Mouse (Mus musculus): Measurements from ENCODE around the gene Ifitm5. TPM values are rescaled to one million over a fixed set of nuclear protein-coding genes. Genes with fewer than 3 reads are reported as not detected.
A peak's percentile ranks its signal among the peaks of the same experiment; 100 is the strongest.

Ifitm5 gene
- 30.9 and 34.4 TPM in 2 replicates for polyA plus RNA-seq (2012; rRNA removed)
- polyA plus RNA-seq (2014; fragmentation: Nextera tagmentation; extraction: Ambion mirVana) = 32.3 and 44.3 TPM in 2 replicates

GRCm38 (mm10) chr7:140949824-140950530 lies at the start of gene Ifitm5:
TSS of gene Ifitm5 (minus strand) at chr7:140950291.
- Histone ChIP-seq H3K4me3 (replicated peaks; ENCODE audit: low read length) (no peak within 1 kb of the TSS), H3K4me1 (ENCODE audit: control insufficient read depth, insufficient read depth, low read length) (peaks cover 47% of the 10 kb centered on the region), H3K27me3 (ENCODE audit: control insufficient read depth, insufficient read depth, low read length) (no peaks in the 10 kb centered on the region), H3K4me2 (replicated peaks; ENCODE audit: low read depth, low read length, severe bottlenecking) (0 out of 2 replicates have a peak within 1 kb of the TSS, but pooled peaks have one; percentile 17), H3K9ac (ENCODE audit: low read depth, low read length, severe bottlenecking) (peak within 1 kb of the TSS; percentile 3; the same call in 1 of the 2 replicates), H3K36me3 (ENCODE audit: control insufficient read depth, insufficient read depth, low read length) (peaks cover 62% of the 10 kb centered on the region), H3K27ac (replicated peaks; ENCODE audit: low read depth, low read length) (peak within 1 kb of the TSS; percentile 49), H3K9me3 (ENCODE audit: control insufficient read depth, low read length) (no peaks in the 10 kb centered on the region)
- WGBS = 70% methylated on average over 16 of the region's 16 CpGs
- ATAC-seq (ENCODE audit: low FRiP score, low read depth) (no peak), DNase-seq (ENCODE audit: low spot score) (no peak)
- TF ChIP-seq POLR2A (IDR thresholded peaks at IDR 0.05; ENCODE audit: borderline replicate concordance, extremely low read depth, insufficient read depth, insufficient read length) = no peak

- 82% methylated on average over 11 of the region's 11 CpGs for WGBS
- no peak overlapping the region for H3K4me2 ChIP-seq (replicated peaks; ENCODE audit: low read depth, low read length, severe bottlenecking)
- no peak overlapping the region for H3K9ac ChIP-seq (ENCODE audit: low read depth, low read length, severe bottlenecking)
- no peaks in the 10 kb centered on the region for H3K36me3 ChIP-seq (ENCODE audit: control insufficient read depth, insufficient read depth, low read length)
- H3K4me1 ChIP-seq (ENCODE audit: control insufficient read depth, insufficient read depth, low read length) = no peaks in the 10 kb centered on the region
- no peaks in the 10 kb centered on the region for H3K9me3 ChIP-seq (ENCODE audit: control insufficient read depth, low read length)
- TF ChIP-seq POLR2A (IDR thresholded peaks at IDR 0.05; ENCODE audit: borderline replicate concordance, extremely low read depth, insufficient read depth, insufficient read length) = no peak
- no peak overlapping the region for H3K4me3 ChIP-seq (replicated peaks; ENCODE audit: low read length)
- ATAC-seq (ENCODE audit: low FRiP score, low read depth) (no peak), DNase-seq (ENCODE audit: low spot score) (no peak)
- no peak overlapping the region for H3K27ac ChIP-seq (replicated peaks; ENCODE audit: low read depth, low read length)
- no peaks in the 10 kb centered on the region for H3K27me3 ChIP-seq (ENCODE audit: control insufficient read depth, insufficient read depth, low read length)
Measured at GRCm38 (mm10) chr7:140998853-140999700, 49.0 kb upstream of the Ifitm5 start.

- Histone ChIP-seq H3K4me1 (ENCODE audit: control insufficient read depth, insufficient read depth, low read length) (no peaks in the 10 kb centered on the region), H3K27ac (replicated peaks; ENCODE audit: low read depth, low read length) (no peak overlapping the region), H3K9ac (ENCODE audit: low read depth, low read length, severe bottlenecking) (no peak overlapping the region), H3K9me3 (ENCODE audit: control insufficient read depth, low read length) (no peaks in the 10 kb centered on the region), H3K4me2 (replicated peaks; ENCODE audit: low read depth, low read length, severe bottlenecking) (no peak overlapping the region), H3K27me3 (ENCODE audit: control insufficient read depth, insufficient read depth, low read length) (no peaks in the 10 kb centered on the region), H3K4me3 (replicated peaks; ENCODE audit: low read length) (no peak overlapping the region), H3K36me3 (ENCODE audit: control insufficient read depth, insufficient read depth, low read length) (no peaks in the 10 kb centered on the region)
- no peak for TF ChIP-seq POLR2A (IDR thresholded peaks at IDR 0.05; ENCODE audit: borderline replicate concordance, extremely low read depth, insufficient read depth, insufficient read length)
- DNase-seq (ENCODE audit: low spot score) (no peak), ATAC-seq (ENCODE audit: low FRiP score, low read depth) (no peak)
- WGBS = 75% methylated on average over 1 of the region's 1 CpGs
Measured at GRCm38 (mm10) chr7:140997817-140998216, 47.7 kb upstream of the Ifitm5 start.

DNA sequence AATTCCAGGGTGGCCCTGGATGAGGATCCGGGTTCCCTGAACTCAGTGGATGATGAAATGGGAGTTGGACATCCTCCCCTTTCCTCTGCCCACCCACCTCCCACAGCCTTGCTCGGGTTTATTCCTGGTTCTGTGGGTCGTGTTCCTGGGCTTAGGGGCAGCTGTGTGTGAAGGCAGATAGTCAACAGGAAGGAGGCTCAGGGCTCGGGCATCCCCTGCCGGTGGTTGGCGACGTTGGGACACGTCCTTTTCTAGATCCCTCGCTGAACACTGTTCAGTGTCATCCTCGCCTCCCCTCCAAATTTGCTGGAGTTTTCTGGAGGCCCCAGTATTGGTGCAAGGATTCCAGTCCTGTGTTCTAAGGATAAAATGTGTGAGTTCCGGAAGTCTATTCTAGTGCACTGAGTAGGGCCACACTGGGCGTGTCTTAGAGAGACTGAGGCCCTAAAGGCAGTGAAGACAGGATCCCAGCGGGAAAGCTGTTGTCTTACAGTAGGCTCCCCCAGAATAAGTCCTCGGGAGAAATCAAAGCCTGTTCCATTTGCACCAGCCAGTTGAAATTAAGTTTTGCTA lies 41.1 kb upstream of the Ifitm5 start:
- ATAC-seq (ENCODE audit: low FRiP score, low read depth) (no peak), DNase-seq (ENCODE audit: low spot score) (no peak)
- TF ChIP-seq POLR2A (IDR thresholded peaks at IDR 0.05; ENCODE audit: borderline replicate concordance, extremely low read depth, insufficient read depth, insufficient read length) = no peak
- Histone ChIP-seq H3K36me3 (ENCODE audit: control insufficient read depth, insufficient read depth, low read length) (no peaks in the 10 kb centered on the region), H3K9me3 (ENCODE audit: control insufficient read depth, low read length) (no peaks in the 10 kb centered on the region), H3K27me3 (ENCODE audit: control insufficient read depth, insufficient read depth, low read length) (no peaks in the 10 kb centered on the region), H3K27ac (replicated peaks; ENCODE audit: low read depth, low read length) (no peak overlapping the region), H3K9ac (ENCODE audit: low read depth, low read length, severe bottlenecking) (no peak overlapping the region), H3K4me2 (replicated peaks; ENCODE audit: low read depth, low read length, severe bottlenecking) (no peak overlapping the region), H3K4me3 (replicated peaks; ENCODE audit: low read length) (no peak overlapping the region), H3K4me1 (ENCODE audit: control insufficient read depth, insufficient read depth, low read length) (peaks cover 8% of the 10 kb centered on the region)
- WGBS = 89% methylated on average over 14 of the region's 14 CpGs

DNA sequence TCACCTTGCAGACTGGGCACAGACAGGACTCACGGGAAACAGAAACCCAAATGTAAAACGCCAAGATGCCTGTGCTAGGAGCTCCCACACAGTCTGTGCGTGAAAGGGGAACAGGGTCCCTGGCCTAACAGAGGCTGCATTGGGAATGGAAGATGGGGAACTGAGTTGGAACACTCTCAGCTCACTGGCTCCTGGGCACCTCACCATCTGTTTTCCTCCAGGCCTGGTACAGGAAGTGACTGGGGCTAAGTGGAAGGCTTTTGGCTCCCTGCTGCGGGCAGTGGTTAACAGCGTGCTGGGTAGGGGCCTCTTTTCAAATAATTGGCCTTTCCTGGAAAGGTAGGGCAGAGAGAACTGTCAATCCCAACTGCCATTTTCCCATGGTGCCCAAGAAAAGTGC lies 40.5 kb upstream of the Ifitm5 start:
- no peak for TF ChIP-seq POLR2A (IDR thresholded peaks at IDR 0.05; ENCODE audit: borderline replicate concordance, extremely low read depth, insufficient read depth, insufficient read length)
- Histone ChIP-seq H3K27me3 (ENCODE audit: control insufficient read depth, insufficient read depth, low read length) (no peaks in the 10 kb centered on the region), H3K36me3 (ENCODE audit: control insufficient read depth, insufficient read depth, low read length) (no peaks in the 10 kb centered on the region), H3K4me1 (ENCODE audit: control insufficient read depth, insufficient read depth, low read length) (peaks cover 8% of the 10 kb centered on the region), H3K4me2 (replicated peaks; ENCODE audit: low read depth, low read length, severe bottlenecking) (no peak overlapping the region), H3K9me3 (ENCODE audit: control insufficient read depth, low read length) (no peaks in the 10 kb centered on the region), H3K27ac (replicated peaks; ENCODE audit: low read depth, low read length) (no peak overlapping the region), H3K4me3 (replicated peaks; ENCODE audit: low read length) (no peak overlapping the region), H3K9ac (ENCODE audit: low read depth, low read length, severe bottlenecking) (no peak overlapping the region)
- 38% methylated on average over 5 of the region's 5 CpGs for WGBS
- ATAC-seq (ENCODE audit: low FRiP score, low read depth) (no peak), DNase-seq (ENCODE audit: low spot score) (no peak)
